Mouse (Mus musculus) thymus, postnatal 4 days (tissue): Measurements from ENCODE around the gene Dnajc11.

Experiments used
- DNase-seq: peaks from one replicate; pipeline ENCODE4 v3.0.0; 2021

The Dnajc11 gene

DNA sequence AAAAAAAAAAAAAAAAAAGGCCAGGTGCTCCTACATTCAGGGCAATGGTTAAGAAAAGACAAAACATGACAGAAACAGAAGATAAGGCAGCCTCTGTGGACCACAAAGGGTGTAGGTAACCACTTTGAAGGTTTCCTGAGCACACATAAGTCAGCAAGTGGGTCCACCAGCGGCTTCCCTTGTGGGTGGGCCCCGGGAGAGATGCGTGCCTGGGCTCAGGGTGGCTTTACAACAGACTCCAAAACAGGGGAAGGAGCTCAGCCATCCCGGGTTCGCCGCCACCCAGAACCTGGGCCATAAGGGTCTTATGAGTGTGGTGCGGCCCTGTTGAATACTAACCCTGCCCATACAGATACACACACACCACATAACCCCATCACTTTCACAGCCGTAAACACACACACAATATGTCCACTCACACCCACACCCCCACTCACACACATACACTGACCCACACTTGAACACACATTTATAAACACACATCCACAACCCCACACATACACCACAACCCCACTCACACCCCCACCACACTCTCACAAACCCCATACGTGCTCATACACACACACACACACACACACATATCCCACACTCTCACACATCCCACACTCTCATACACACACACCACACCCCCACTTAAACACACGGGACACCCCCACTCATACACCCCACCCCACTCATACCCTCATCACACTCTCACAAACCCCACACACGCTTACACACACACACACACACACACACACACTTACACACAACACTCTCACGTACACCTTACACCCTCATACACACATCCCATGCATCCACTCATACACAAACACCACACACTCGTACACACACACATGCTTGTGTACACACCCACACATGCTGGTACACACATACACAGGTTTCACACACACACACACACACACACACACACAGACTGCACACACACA lies 651 bp upstream of the Dnajc11 start:
- peak; percentile 54 for DNase-seq

DNA sequence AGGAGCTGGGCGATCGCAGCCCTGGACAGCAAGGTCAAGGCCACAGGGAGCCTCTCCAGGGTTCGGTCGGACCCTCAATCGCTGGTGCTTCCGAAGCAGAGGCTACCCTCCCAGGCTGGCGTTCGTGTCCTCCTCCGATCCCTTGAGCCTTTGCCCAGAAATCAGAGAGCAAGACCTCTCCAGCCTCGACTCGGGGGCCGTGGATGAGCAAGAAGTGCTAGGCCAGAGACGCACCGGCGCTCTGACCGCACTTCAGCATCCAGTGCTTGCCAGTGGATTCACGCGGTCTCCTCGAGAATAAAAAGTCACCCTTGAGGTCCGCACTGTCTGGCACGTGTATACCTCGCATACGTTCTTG lies 703 bp downstream of the Dnajc11 start:
- DNase-seq: no peak

GRCm38 (mm10) chr4:151937441-151937840 lies 4.0 kb downstream of the Dnajc11 start:
- DNase-seq: no peak

GRCm38 (mm10) chr4:151938089-151938488 lies 4.6 kb downstream of the Dnajc11 start:
- DNase-seq: no peak

DNA sequence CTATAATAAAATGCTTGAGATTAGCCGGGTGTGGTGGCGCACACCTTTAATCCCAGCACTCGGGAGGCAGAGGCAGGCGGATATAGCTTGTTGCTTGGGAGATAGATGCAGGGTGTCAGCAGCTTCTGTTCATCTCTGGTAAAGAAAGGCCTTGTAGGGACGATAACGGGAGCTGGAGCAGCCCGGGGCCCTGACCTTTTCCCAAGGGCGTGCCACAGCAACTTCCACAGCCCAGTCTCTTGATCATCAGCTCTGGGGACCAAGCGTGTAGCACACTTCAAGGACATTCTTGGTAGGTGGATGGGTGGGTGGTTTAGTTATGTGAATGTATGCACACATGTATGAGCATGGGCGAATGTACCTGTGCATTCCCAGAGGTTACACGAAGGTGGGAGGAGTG lies 12.7 kb downstream of the Dnajc11 start:
- DNase-seq: no peak

- no peak for DNase-seq
These were observed 15.3 kb downstream of the Dnajc11 start for GRCm38 (mm10) chr4:151948497-151949471.

- no peak for DNase-seq
These were observed 19.7 kb downstream of the Dnajc11 start for GRCm38 (mm10) chr4:151953209-151953608.

DNA sequence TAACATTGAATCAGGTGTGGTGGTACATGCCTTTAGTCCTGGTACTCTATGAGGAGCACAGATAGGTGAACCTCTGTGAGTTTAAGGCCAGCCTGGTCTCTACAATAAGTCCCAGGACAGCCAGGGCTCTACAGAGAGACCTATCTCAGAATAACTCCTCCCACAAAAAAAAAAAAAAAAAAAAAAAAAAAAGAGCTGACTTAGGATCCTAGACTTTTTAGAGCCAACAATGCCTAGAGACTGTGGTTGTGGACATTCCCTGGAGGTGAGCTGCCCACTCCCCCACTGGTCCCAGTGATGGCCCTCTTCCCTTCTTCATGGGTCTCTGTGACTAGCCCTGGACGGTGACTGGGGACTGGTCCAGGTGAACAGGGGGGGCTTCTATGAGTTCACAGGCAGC lies 22.3 kb downstream of the Dnajc11 start:
- no peak for DNase-seq

DNA sequence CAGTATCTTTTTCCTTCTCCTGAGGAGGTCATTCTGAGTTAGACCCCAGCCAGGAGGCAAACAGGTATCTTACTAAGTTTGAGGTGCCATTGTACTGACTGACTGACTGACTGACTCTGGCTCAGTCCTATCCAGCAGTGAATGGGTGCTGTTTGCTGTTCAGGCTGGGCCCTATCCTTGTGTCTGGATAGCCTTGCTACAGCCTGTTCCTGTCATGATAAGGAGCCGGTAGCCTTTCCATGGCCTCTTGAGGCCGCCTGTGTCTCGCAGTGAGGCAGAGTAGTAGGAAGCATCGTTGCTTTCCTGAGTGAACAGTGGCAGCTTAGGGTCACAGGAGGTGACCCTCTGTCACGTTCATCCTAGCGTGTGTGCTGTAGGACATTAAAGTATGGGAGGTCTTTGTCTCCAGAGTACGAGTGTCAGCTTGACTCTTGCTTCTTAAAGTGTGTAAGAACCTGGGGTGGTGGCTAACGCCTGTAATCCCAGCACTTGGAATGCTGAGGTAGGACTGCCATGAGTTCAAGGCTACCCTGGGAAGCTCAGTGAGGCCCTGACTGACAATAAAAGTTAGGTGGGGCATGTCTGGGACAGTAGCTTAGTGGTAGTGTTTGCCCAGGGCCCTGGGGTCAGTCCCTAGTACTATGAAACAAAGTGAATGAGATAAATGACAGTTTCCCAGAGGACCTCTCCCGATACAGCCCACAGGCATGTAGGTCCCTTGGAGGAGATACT lies 24.3 kb downstream of the Dnajc11 start:
- no peak for DNase-seq

DNA sequence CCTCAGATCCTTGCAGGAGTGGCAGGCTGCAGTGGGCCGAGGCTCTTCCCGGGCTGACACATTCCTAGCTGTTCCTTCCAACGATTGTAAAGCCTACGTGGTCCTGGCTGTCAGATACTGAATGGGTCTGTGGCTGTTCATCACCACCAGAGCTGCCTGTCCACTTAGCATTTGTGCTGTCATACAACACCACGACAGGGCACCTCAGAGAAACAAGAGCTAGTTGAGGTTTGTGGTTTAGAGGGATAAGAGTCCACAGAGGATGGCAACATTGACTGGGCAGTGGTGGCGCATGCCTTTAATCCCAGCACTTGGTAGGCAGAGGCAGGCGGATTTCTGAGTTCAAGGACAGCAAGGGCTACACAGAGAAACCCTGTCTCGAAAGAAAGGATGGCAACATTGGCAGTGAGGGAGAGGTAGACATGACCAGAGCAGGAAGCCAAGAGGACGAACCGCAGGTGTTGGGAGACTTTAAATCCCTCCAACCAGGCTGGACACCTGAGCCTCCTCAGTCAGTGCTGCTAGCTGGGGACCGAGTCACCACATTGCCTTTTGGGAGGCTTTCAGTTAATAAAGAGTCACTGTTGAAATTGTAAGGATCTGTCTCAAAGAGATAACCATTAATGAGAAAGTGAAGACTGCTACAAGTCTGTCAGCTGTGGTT lies 26.5 kb downstream of the Dnajc11 start:
- no peak for DNase-seq

DNA sequence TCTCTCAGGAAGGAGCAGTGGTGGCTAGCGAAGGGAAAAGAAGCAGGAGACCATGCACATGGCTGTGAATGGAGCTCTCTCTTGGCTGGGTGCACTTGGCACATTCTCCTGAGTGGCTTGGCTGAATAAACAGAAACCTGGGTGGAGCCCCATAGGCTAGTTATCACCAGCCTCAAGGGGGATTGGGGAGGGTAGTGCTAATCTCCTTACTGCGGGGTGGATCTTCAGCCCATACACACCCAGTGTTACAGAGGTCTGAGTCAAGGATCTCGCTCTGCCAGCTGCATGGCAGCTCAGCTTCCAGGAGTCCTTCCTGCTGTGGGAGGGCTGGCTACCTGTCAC lies 27.0 kb downstream of the Dnajc11 start:
- no peak for DNase-seq

GRCm38 (mm10) chr4:151962817-151963216 lies 29.3 kb downstream of the Dnajc11 start:
- DNase-seq: no peak

GRCm38 (mm10) chr4:151968204-151968921 lies 34.9 kb downstream of the Dnajc11 start:
- no peak for DNase-seq

DNA sequence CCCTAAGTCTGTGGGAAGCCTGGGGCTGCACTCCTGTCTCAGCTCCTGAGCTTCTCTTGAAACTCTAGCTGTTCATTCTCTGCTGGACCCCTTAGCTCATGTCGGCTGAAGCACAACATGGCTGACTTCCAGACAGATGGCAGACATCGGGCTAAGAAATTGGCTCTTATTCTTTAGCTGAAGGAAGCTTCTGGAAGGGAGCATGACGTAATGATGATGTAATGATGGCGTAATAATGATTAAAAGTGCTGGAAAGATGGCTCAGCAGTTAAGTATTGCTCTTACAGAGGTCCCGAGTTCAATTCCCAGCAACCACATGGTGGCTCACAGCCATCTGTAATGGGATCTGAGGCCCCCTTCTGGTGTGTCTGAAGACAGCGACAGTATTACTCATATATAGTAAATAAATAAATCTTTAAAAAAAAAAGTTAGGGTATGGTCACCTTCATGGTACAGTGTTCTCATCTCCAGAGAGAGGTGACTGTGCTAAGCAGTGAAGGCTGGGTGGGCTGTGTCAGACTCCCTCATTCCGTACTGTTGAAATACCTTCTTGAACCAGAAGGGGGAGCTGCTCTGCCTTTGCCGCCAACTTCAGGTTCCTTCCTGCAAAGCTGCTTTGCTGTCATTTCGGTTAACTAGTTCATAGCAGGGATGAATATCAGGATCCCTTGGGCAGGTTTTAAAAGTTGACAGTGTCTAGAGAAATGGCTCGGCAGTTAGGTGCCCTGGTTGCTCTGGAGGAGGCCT lies 38.9 kb downstream of the Dnajc11 start:
- peak; percentile 53 for DNase-seq

GRCm38 (mm10) chr4:151975441-151975840 lies 42.0 kb downstream of the Dnajc11 start:
- peak; percentile 81 for DNase-seq

GRCm38 (mm10) chr4:151977748-151978147 lies 44.3 kb downstream of the Dnajc11 start:
- peak; percentile 94 for DNase-seq

- no peak for DNase-seq
These were observed 47.2 kb downstream of the Dnajc11 start for GRCm38 (mm10) chr4:151980699-151981098.

GRCm38 (mm10) chr4:151981363-151981762 lies 47.9 kb downstream of the Dnajc11 start:
- DNase-seq: peak; percentile 81

DNA sequence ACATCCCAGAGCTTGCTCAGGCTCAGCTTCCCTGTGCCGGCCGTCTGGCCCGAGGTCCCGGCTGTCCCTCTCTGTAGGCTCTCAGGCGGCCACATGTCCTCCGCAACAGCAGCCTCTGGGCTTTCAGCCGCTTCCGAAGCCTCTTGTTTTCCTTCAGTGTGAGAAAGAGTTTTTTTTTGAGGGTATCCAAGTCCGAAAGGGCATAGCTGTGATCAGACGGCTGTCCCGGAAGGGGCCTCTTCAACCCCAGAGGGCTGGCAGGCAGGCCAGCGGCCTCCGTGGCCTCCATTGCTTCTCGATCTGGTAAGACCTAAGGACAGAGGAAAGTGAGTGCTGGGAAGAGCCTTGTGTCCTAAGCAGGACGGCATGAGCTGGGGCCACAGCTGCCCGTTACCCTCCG lies 49.6 kb downstream of the Dnajc11 start:
- no peak for DNase-seq

DNA sequence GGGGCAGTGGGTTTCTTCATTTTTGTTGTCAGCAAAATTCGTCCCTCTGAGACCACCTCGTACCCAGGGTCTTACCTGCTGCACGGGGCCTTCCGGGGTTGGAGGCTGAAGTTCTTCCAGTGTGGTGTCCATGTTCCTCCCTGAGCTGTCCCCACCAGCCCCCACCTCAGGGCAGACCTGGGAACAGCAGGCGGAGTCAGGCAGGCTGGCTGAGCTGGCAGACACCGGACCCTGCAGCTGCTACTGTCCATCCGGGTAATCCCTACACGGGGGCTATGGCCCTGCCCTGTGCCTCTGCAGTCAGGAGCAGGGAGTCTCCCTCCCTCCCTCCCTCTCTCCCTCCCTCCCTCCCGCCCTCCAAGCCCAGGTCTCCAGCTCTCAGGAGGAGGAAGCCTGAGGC lies 50.1 kb downstream of the Dnajc11 start:
- DNase-seq: no peak

DNA sequence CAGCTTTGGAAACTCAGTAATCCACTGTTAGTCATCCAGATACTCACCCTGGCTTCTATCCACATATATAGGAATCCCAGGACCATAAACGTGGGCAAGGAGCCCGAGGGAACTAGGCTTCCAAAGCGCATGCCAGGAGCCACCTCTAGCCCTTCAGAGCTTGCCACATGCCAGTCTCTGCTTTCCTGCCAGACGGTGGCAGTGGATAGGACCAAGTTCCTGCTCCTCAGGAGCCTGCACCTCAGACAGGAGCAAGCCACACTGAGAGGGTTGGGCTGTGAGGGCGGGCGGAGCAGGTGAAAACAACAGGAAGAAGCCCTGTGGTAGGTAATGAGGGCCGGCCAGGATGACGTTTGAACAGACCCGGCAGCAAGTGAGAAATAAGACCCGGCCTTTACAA lies 52.4 kb downstream of the Dnajc11 start:
- DNase-seq: no peak
